Mouse (Mus musculus): ENCODE data around the gene Capn2.

- TF ChIP-seq POLR2A (IDR thresholded peaks at IDR 0.05; ENCODE audit: control insufficient read depth, low read depth, low read length) (no peak), CTCF (IDR thresholded peaks at IDR 0.05; ENCODE audit: control insufficient read depth, insufficient read depth, insufficient replicate concordance, low read depth, low read length) (no peak)
Observed at GRCm38 (mm10) chr1:182494285-182495145, 22.9 kb downstream of the Capn2 start.
